Mouse (Mus musculus) MEL (cell line): ENCODE results near the gene Ccdc157. TPM values are rescaled to one million over a fixed set of nuclear protein-coding genes. Genes with fewer than 3 reads are reported as not detected.

Source experiments
- DNase-seq: peaks from one replicate; pipeline ENCODE4 v3.0.0; 2011; ENCODE audit warnings: low read depth, low spot score
- H3K27ac ChIP-seq: 2 replicates; pipeline ENCODE4 v1.5.1; 2012; ENCODE audit warnings: low read depth, mild to moderate bottlenecking, control low read depth, low read length, moderate library complexity; ENCODE audit not compliant: control insufficient read depth
- H3K27me3 ChIP-seq, 2 experiments: fragments of 150-350 bp in 1 of 2; sonication (generic) in 1 of 2; 2 replicates each; pipeline ENCODE4 v1.6.1; 2012; ENCODE audit warnings: low read length in 2 of 2, mild to moderate bottlenecking in 2 of 2, improper control_type of control experiment in 1 of 2, moderate library complexity in 1 of 2; ENCODE audit not compliant: insufficient read depth in 2 of 2, control insufficient read depth in 1 of 2
- H3K36me3 ChIP-seq, 2 experiments: 2 replicates each; pipeline ENCODE4 v1.6.1; 2012 to 2014; ENCODE audit warnings: low read length in 2 of 2, improper control_type of control experiment in 1 of 2, inconsistent platforms in 1 of 2, mild to moderate bottlenecking in 1 of 2; ENCODE audit not compliant: insufficient read depth in 2 of 2, control insufficient read depth in 1 of 2
- H3K4me1 ChIP-seq, 2 experiments: fragments of 150-350 bp in 1 of 2; sonication (generic) in 1 of 2; 2 replicates each; pipeline ENCODE4 v1.6.1; 2012; ENCODE audit warnings: low read length in 2 of 2, improper control_type of control experiment in 1 of 2, mild to moderate bottlenecking in 1 of 2; ENCODE audit not compliant: insufficient read depth in 2 of 2, control insufficient read depth in 1 of 2
- H3K4me3 ChIP-seq, 2 experiments: fragments of 150-350 bp in 1 of 2; sonication (generic) in 1 of 2; 2 replicates each; pipeline ENCODE4 v1.5.1; 2012; ENCODE audit warnings: low read depth in 2 of 2, low read length in 2 of 2, mild to moderate bottlenecking in 2 of 2, moderate library complexity in 2 of 2, control low read depth in 1 of 2, improper control_type of control experiment in 1 of 2; ENCODE audit not compliant: control insufficient read depth in 1 of 2, insufficient read depth in 1 of 2
- H3K79me2 ChIP-seq: 2 replicates; pipeline ENCODE4 v1.6.1; 2012; ENCODE audit warnings: mild to moderate bottlenecking, low read length, moderate library complexity; ENCODE audit not compliant: control insufficient read depth, poor library complexity, insufficient read depth
- H3K9ac ChIP-seq: 2 replicates; pipeline ENCODE4 v1.6.1; 2012; ENCODE audit warnings: low read depth, mild to moderate bottlenecking, control low read depth, low read length, moderate library complexity; ENCODE audit not compliant: control insufficient read depth, poor library complexity, severe bottlenecking
- H3K9me3 ChIP-seq: fragments of 150-350 bp; sonication (generic); replicated peaks from 2 replicates; pipeline ENCODE4 v1.6.1; 2012; ENCODE audit warnings: mild to moderate bottlenecking, low read length, improper control_type of control experiment, moderate library complexity; ENCODE audit not compliant: insufficient read depth
- BHLHE40 ChIP-seq: IDR thresholded peaks from 2 replicates; pipeline ENCODE4 v1.6.1; 2012; ENCODE audit warnings: low read depth, mild to moderate bottlenecking, inconsistent platforms, low read length, improper control_type of control experiment, borderline replicate concordance
- CHD2 ChIP-seq: IDR thresholded peaks from 2 replicates; pipeline ENCODE4 v1.6.1; 2011; ENCODE audit warnings: low read length, improper control_type of control experiment
- CTCF ChIP-seq, 3 experiments: IDR thresholded peaks in 2 of 3; conservative IDR thresholded peaks in 1 of 3; 2 replicates each; pipeline ENCODE4 v1.5.1; 2011 to 2012; ENCODE audit warnings: low read length in 3 of 3, low read depth in 2 of 3, mild to moderate bottlenecking in 2 of 3, improper control_type of control experiment in 1 of 3, inconsistent platforms in 1 of 3, mixed read lengths in 1 of 3, moderate library complexity in 1 of 3; ENCODE audit not compliant: control insufficient read depth in 1 of 3, insufficient read depth in 1 of 3, poor library complexity in 1 of 3, severe bottlenecking in 1 of 3
- E2F4 ChIP-seq: IDR thresholded peaks from 2 replicates; pipeline ENCODE4 v1.6.1; 2011; ENCODE audit warnings: low read depth, low read length, improper control_type of control experiment, borderline replicate concordance
- ELF1 ChIP-seq: IDR thresholded peaks from 2 replicates; pipeline ENCODE4 v1.6.1; 2014; ENCODE audit warnings: low read depth, mild to moderate bottlenecking, inconsistent platforms, low read length, improper control_type of control experiment, moderate library complexity
- EP300 ChIP-seq, 2 experiments: IDR thresholded peaks; 2 replicates each; pipeline ENCODE4 v1.6.1; 2011; ENCODE audit warnings: improper control_type of control experiment in 2 of 2, low read length in 2 of 2, low read depth in 1 of 2, mild to moderate bottlenecking in 1 of 2
- ETS1 ChIP-seq: IDR thresholded peaks from 2 replicates; pipeline ENCODE4 v1.6.1; 2012; ENCODE audit warnings: low read depth, mild to moderate bottlenecking, inconsistent platforms, low read length, improper control_type of control experiment, moderate library complexity
- GATA1 ChIP-seq: IDR thresholded peaks from 2 replicates; pipeline ENCODE4 v1.6.1; 2011; ENCODE audit warnings: low read depth, low read length, improper control_type of control experiment
- HCFC1 ChIP-seq: IDR thresholded peaks from 2 replicates; pipeline ENCODE4 v1.6.1; 2012; ENCODE audit warnings: low read depth, mild to moderate bottlenecking, inconsistent platforms, low read length, improper control_type of control experiment, moderate library complexity
- JUND ChIP-seq: IDR thresholded peaks from 2 replicates; pipeline ENCODE4 v1.6.1; 2011; ENCODE audit warnings: low read depth, mild to moderate bottlenecking, improper control_type of control experiment, low read length
- MAFK ChIP-seq: IDR thresholded peaks from 2 replicates; pipeline ENCODE4 v1.6.1; 2011; ENCODE audit warnings: low read depth, mild to moderate bottlenecking, low read length, improper control_type of control experiment, borderline replicate concordance
- MAX ChIP-seq: IDR thresholded peaks from 2 replicates; pipeline ENCODE4 v1.6.1; 2011; ENCODE audit warnings: low read length, improper control_type of control experiment
- MEF2A ChIP-seq: IDR thresholded peaks from 2 replicates; pipeline ENCODE4 v1.6.1; 2014; ENCODE audit warnings: low read depth, mild to moderate bottlenecking, inconsistent platforms, low read length, improper control_type of control experiment; ENCODE audit not compliant: poor library complexity, insufficient replicate concordance, severe bottlenecking; ENCODE audit errors: extremely low read depth
- MXI1 ChIP-seq: IDR thresholded peaks from 2 replicates; pipeline ENCODE4 v1.6.1; 2011; ENCODE audit warnings: mild to moderate bottlenecking, low read depth, low read length, improper control_type of control experiment
- MYB ChIP-seq: IDR thresholded peaks from 2 replicates; pipeline ENCODE4 v1.6.1; 2011; ENCODE audit warnings: mild to moderate bottlenecking, low read depth, low read length, improper control_type of control experiment
- MYC ChIP-seq: IDR thresholded peaks from 2 replicates; pipeline ENCODE4 v1.6.1; 2011; ENCODE audit warnings: low read depth, mild to moderate bottlenecking, low read length, improper control_type of control experiment, moderate library complexity
- NELFE ChIP-seq: IDR thresholded peaks from 2 replicates; pipeline ENCODE4 v1.6.1; 2011; ENCODE audit warnings: low read depth, low read length, improper control_type of control experiment
- NRF1 ChIP-seq: IDR thresholded peaks from 2 replicates; pipeline ENCODE4 v1.6.1; 2014; ENCODE audit warnings: low read depth, mild to moderate bottlenecking, inconsistent platforms, low read length, improper control_type of control experiment, moderate library complexity; ENCODE audit not compliant: poor library complexity, insufficient read depth, severe bottlenecking
- POLR2A ChIP-seq, 2 experiments: IDR thresholded peaks; 2 replicates each; pipeline ENCODE4 v1.6.1; 2011 to 2012; ENCODE audit warnings: low read length in 2 of 2, mild to moderate bottlenecking in 2 of 2, control low read depth in 1 of 2, improper control_type of control experiment in 1 of 2, low read depth in 1 of 2, moderate library complexity in 1 of 2; ENCODE audit not compliant: control insufficient read depth in 1 of 2, insufficient read depth in 1 of 2, poor library complexity in 1 of 2
- POLR2AphosphoS2 ChIP-seq: IDR thresholded peaks from 2 replicates; pipeline ENCODE4 v1.6.1; 2011; ENCODE audit warnings: low read length, improper control_type of control experiment
- RCOR1 ChIP-seq: IDR thresholded peaks from 2 replicates; pipeline ENCODE4 v1.6.1; 2012; ENCODE audit warnings: low read depth, mild to moderate bottlenecking, inconsistent platforms, low read length, improper control_type of control experiment
- SIN3A ChIP-seq: IDR thresholded peaks from 2 replicates; pipeline ENCODE4 v1.6.1; 2012; ENCODE audit warnings: low read length, improper control_type of control experiment, inconsistent platforms
- TAL1 ChIP-seq: IDR thresholded peaks from 2 replicates; pipeline ENCODE4 v1.6.1; 2012; ENCODE audit warnings: mild to moderate bottlenecking, inconsistent platforms, low read length, moderate library complexity, mixed read lengths
- TBP ChIP-seq: IDR thresholded peaks from 2 replicates; pipeline ENCODE4 v1.8.0; 2011; ENCODE audit warnings: low read depth, low read length, improper control_type of control experiment
- TCF12 ChIP-seq: IDR thresholded peaks from 2 replicates; pipeline ENCODE4 v1.6.1; 2014; ENCODE audit warnings: low read depth, mild to moderate bottlenecking, inconsistent platforms, low read length, improper control_type of control experiment, moderate library complexity
- USF1 ChIP-seq: IDR thresholded peaks from 2 replicates; pipeline ENCODE4 v1.6.1; 2014; ENCODE audit warnings: low read depth, mild to moderate bottlenecking, inconsistent platforms, low read length, improper control_type of control experiment, moderate library complexity
- ZC3H11A ChIP-seq: IDR thresholded peaks from 2 replicates; pipeline ENCODE4 v1.6.1; 2012; ENCODE audit warnings: low read depth, mild to moderate bottlenecking, inconsistent platforms, low read length, improper control_type of control experiment
- ZKSCAN1 ChIP-seq: IDR thresholded peaks from 2 replicates; pipeline ENCODE4 v1.6.1; 2012; ENCODE audit warnings: low read depth, mild to moderate bottlenecking, inconsistent platforms, low read length, improper control_type of control experiment, moderate library complexity
- ZNF384 ChIP-seq: IDR thresholded peaks from 2 replicates; pipeline ENCODE4 v1.6.1; 2012; ENCODE audit warnings: low read depth, mild to moderate bottlenecking, inconsistent platforms, low read length, improper control_type of control experiment
- polyA plus RNA-seq, 2 experiments: library from polyadenylated mRNA; stranded (reverse) in 1 of 2; unstranded in 1 of 2; fragments of >175 nt in 1 of 2; fragments of >200 nt in 1 of 2; gene quantifications; 2 replicates each; pipeline versions ENCODE4 v1.2.1 to v1.2.4; 2012; ENCODE audit warnings: low replicate concordance in 2 of 2, low read depth in 1 of 2; ENCODE audit not compliant: insufficient read length in 2 of 2, insufficient read depth in 1 of 2, missing spikeins in 1 of 2
- total RNA-seq: library from RNA; depleted of rRNA; stranded (reverse); fragments of 300-350 nt; gene quantifications from 2 replicates; pipeline ENCODE4 v1.2.3, GENCODE M21; 2012

Gene Ccdc157
- total and polyA plus RNA-seq, 3 experiments: 2.0 to 2.9 TPM; not detected in 1

DNA sequence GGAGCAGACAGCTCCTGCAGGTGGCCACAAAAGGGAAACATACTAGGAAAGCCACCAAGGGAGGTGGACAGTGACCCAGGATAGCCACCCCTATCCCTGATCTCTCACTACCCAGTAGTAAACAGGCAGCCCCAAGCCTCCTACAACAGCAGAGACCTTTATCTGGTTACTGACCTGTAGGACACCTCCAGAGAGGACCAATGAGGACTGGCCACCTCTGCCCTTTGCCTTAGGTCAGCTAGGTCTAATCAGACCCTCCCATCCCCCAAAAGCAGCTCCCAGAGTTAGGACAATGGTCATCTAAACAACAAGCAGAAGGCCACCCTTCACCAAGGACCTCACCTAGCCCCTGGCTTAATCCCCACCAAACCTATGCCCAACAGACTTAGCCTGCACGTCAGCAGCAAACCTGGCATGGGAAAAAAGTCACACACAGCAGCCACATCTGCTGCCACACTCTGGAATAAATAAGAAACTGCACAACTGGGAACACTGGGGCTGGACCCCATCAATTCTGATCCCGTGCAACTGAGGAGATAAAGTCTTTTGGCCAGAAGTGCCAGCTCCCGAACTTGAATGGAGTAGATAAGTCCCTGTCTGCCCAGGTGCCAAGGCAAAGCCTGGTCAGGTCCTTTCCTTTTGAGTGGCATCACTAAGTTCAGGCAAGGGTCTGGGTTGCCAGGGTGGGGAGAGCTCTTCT lies 42.6 kb downstream of the Ccdc157 start (continued):
- TF ChIP-seq SIN3A: no peak
- TF ChIP-seq ZC3H11A: no peak
- TF ChIP-seq NRF1: no peak
- TF ChIP-seq TAL1: no peak
- TF ChIP-seq MAFK: no peak
- TF ChIP-seq JUND: no peak
- peak; percentile 14 to 49 (median 15); a peak in 2 of 6 replicates for TF ChIP-seq CTCF (IDR thresholded peaks at IDR 0.05 in 2 of 3, conservative IDR thresholded peaks at IDR 0.05 in 1 of 3; ENCODE audit: control insufficient read depth in 1 of 3, insufficient read depth in 1 of 3, low read depth in 2 of 3, low read length in 3 of 3, poor library complexity in 1 of 3, severe bottlenecking in 1 of 3)
- no peak for TF ChIP-seq ZKSCAN1

DNA sequence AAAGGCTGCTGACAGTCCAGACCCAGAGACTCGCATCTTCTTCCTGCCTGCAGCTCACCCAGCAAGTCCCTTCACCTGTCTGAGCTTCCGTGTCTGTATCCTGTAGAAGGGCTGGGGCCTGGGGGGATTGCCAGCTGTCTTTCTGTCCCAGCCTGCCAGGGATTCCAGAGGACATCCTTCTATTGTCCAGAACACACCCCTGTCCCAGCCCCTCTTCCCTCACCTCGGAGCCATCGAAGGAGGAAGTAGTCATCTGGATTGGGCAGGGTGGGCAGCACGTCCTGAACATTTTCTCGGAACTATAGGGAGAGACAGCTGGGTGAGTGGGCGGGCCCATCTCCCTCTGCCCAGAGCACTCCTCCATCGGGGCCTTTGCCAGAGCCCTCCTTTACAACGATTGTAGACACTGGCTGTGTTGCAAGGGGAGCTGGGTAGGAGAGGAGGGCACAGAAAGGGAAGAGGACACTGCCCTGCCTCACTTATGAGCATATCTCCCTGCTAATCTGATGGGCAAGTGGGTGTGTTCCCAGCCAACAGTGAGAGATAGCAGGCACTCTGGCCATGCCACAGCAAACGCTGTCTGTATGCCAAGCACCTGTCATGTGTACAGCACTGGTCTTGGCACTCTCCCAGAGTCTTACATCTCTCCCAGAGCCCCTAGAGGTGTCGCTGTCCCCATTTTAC lies 43.5 kb downstream of the Ccdc157 start:
- Histone ChIP-seq H3K9ac (peak overlapping the region; percentile 3), H3K27ac (peak overlapping the region; percentile 8), H3K4me3 (peak overlapping the region; percentile 8 to 83), H3K27me3 (no peaks in the 10 kb centered on the region), H3K4me1 (peaks cover 33 to 60% of the 10 kb centered on the region in 2 experiments), H3K79me2 (no peaks in the 10 kb centered on the region), H3K9me3 (no peaks in the 10 kb centered on the region), H3K36me3 (peaks cover 0 to 39% of the 10 kb centered on the region in 2 experiments; a peak in 2 of 4 replicates)
- peak; percentile 85 for DNase-seq
- TF ChIP-seq NRF1 (no peak), EP300 (IDR thresholded peaks at IDR 0.05; ENCODE audit: low read depth in 1 of 2, low read length in 2 of 2) (peak; percentile 80 to 88), BHLHE40 (peak; percentile 90), TAL1 (peak; percentile 29), NELFE (no peak), ELF1 (no peak), GATA1 (peak; percentile 97), TCF12 (peak; percentile 92), ZKSCAN1 (no peak), SIN3A (peak; percentile 95), E2F4 (no peak), POLR2A (IDR thresholded peaks at IDR 0.05; ENCODE audit: control insufficient read depth in 1 of 2, insufficient read depth in 1 of 2, low read depth in 1 of 2, low read length in 2 of 2, poor library complexity in 1 of 2) (no peak), HCFC1 (peak; percentile 54; the same call in 1 of the 2 replicates), MEF2A (no peak), CTCF (IDR thresholded peaks at IDR 0.05 in 2 of 3, conservative IDR thresholded peaks at IDR 0.05 in 1 of 3; ENCODE audit: control insufficient read depth in 1 of 3, insufficient read depth in 1 of 3, low read depth in 2 of 3, low read length in 3 of 3, poor library complexity in 1 of 3, severe bottlenecking in 1 of 3) (peak in 2 of 3 experiments; percentile 9 to 49; a peak in 1 of 6 replicates), POLR2AphosphoS2 (0 out of 2 replicates have a peak, but pooled peaks have one; percentile 36), MAX (peak; percentile 68), MAFK (peak; percentile 43; the same call in 1 of the 2 replicates), CHD2 (no peak), TBP (0 out of 2 replicates have a peak, but pooled peaks have one; percentile 11), ETS1 (peak; percentile 98), MXI1 (peak; percentile 91), MYC (no peak), MYB (no peak), JUND (no peak), ZNF384 (no peak), RCOR1 (peak; percentile 79), USF1 (peak; percentile 69; the same call in 1 of the 2 replicates)
